10 mouse cellular contexts compared by ENCODE assay signal in genomic region chr10:84477613-84478076, GRCm38 (mm10). TPM values are rescaled to one million over a fixed set of nuclear protein-coding genes. Genes with fewer than 3 reads are reported as not detected.
DNase-seq lines count a peak whose midpoint lies in the region; ATAC-seq and TF ChIP-seq lines count a peak whose summit lies in the region.
"Had no signal": no experiment of that assay in that cellular context is flagged by ENCODE, and none has a peak within 500 bp of the region (broad histone marks: within the 10 kb centered on the region; RNA-seq: fewer than 3 reads in every experiment).

No protein-coding gene starts in this region.

- no peak overlapping the region for H3K9ac ChIP-seq in heart, adult 2 months (ENCODE audit: low read depth, low read length)
- H3K9ac ChIP-seq in hindbrain, embryonic 12.5 days, result no peak overlapping the region

- 22% methylated on average over 3 of the region's 3 CpGs for WGBS in heart, embryonic 10.5 days
- WGBS in heart, adult 2 months, result 75% methylated on average over 3 of the region's 3 CpGs
- 5% methylated on average over 3 of the region's 3 CpGs for WGBS in hindbrain, embryonic 12.5 days

- H3K79me2 ChIP-seq in heart, adult 2 months (replicated peaks; ENCODE audit: control insufficient read depth, insufficient read depth, low read length), result no peaks in the 10 kb centered on the region

- intact Hi-C loops in heart, adult 2 months (cut with DNase I), result no loop called here

- TF ChIP-seq POLR2A in heart, adult 2 months (IDR thresholded peaks at IDR 0.05; ENCODE audit: insufficient read depth, low read depth, low read length), result no peak

- H3K27me3 ChIP-seq in heart, embryonic 10.5 days (ENCODE audit: insufficient read depth, poor library complexity, severe bottlenecking), result no peaks in the 10 kb centered on the region
- H3K27me3 ChIP-seq in heart, adult 2 months (ENCODE audit: control insufficient read depth, insufficient read depth, low read length), result no peaks in the 10 kb centered on the region
- no peaks in the 10 kb centered on the region for H3K27me3 ChIP-seq in hindbrain, embryonic 12.5 days

- H3K27ac ChIP-seq in heart, embryonic 10.5 days, result peak overlapping the region; percentile 70
- no peak overlapping the region for H3K27ac ChIP-seq in heart, adult 2 months
- no peak overlapping the region for H3K27ac ChIP-seq in hindbrain, embryonic 12.5 days

- no peak for DNase-seq in heart, embryonic 10.5 days (ENCODE audit: low spot score)
- DNase-seq in heart, adult 2 months, result no peak
- DNase-seq in NIH3T3 (ENCODE audit: low read depth), result peak; percentile 31
- DNase-seq in mesoderm, embryonic 11.5 days (ENCODE audit: low read depth, low spot score), result peak; percentile 87
- no peak for DNase-seq in layer of hippocampus, adult 9-11 months
- DNase-seq in spleen, adult 18-20 months, result no peak
- DNase-seq in kidney, adult 18-20 months, result no peak
- DNase-seq: B cell, adult 2 months; cerebellum, adult 11 months had no signal

- no peak for TF ChIP-seq EP300 in heart, adult 2 months (IDR thresholded peaks at IDR 0.05; ENCODE audit: insufficient read depth, low read depth, low read length)

- ATAC-seq in hindbrain, embryonic 12.5 days (ENCODE audit: low FRiP score), result peak; percentile 65

- no peaks in the 10 kb centered on the region for H3K36me3 ChIP-seq in heart, embryonic 10.5 days
- H3K36me3 ChIP-seq in heart, adult 2 months (ENCODE audit: control insufficient read depth, insufficient read depth, low read length), result no peaks in the 10 kb centered on the region
- no peaks in the 10 kb centered on the region for H3K36me3 ChIP-seq in hindbrain, embryonic 12.5 days

- H3K9me3 ChIP-seq in heart, embryonic 10.5 days, result no peaks in the 10 kb centered on the region
- no peaks in the 10 kb centered on the region for H3K9me3 ChIP-seq in hindbrain, embryonic 12.5 days (replicated peaks)

- no peak overlapping the region for H3K4me2 ChIP-seq in hindbrain, embryonic 12.5 days (replicated peaks)

- TF ChIP-seq CTCF in heart, adult 2 months (IDR thresholded peaks at IDR 0.05), result no peak

- H3K4me3 ChIP-seq in heart, embryonic 10.5 days, result no peak overlapping the region
- no peak overlapping the region for H3K4me3 ChIP-seq in heart, adult 2 months
- no peak overlapping the region for H3K4me3 ChIP-seq in hindbrain, embryonic 12.5 days

- peaks cover 42% of the 10 kb centered on the region for H3K4me1 ChIP-seq in heart, embryonic 10.5 days
- H3K4me1 ChIP-seq in heart, adult 2 months (ENCODE audit: control insufficient read depth, insufficient read depth, low read length), result peaks cover 2% of the 10 kb centered on the region; the same call in 1 of the 2 replicates
- peaks cover 30% of the 10 kb centered on the region for H3K4me1 ChIP-seq in hindbrain, embryonic 12.5 days

RNA-seq across cellular contexts. Expression of gene Nuak1, which starts 37.2 kb away (rescaled TPM):
- polyA plus RNA-seq in heart, embryonic 10.5 days (2016; fragmentation: Nextera tagmentation; extraction: Ambion mirVana), result 1.8 and 1.9 TPM in 2 replicates
- 10 to 100 TPM; 27.0 to 29.0 TPM for total RNA-seq in heart, adult 2 months (2021)
- polyA plus RNA-seq in heart, adult 2 months (2012; rRNA removed), result 15.3 and 32.0 TPM in 2 replicates
- 4.6 and 4.9 TPM in 2 replicates for polyA plus RNA-seq in hindbrain, embryonic 12.5 days (2016; fragmentation: Nextera tagmentation; extraction: Ambion mirVana)

RNA-seq across cellular contexts. Expression of gene Ckap4, which starts 56.2 kb away (rescaled TPM):
- 83.9 and 87.7 TPM in 2 replicates for polyA plus RNA-seq in heart, embryonic 10.5 days (2016; fragmentation: Nextera tagmentation; extraction: Ambion mirVana)
- 10 to 100 TPM; 29.9 to 31.4 TPM for total RNA-seq in heart, adult 2 months (2021)
- polyA plus RNA-seq in heart, adult 2 months (2012; rRNA removed), result 17.2 and 20.9 TPM in 2 replicates
- polyA plus RNA-seq in hindbrain, embryonic 12.5 days (2016; fragmentation: Nextera tagmentation; extraction: Ambion mirVana), result 125 and 130 TPM in 2 replicates

Comparison
In these comparisons a context has a peak if more than half of its experiments do, and no peak if none do; other contexts are left out.
1. DNase-seq: peak in NIH3T3 (single experiment) and mesoderm, embryonic 11.5 days (single experiment); none in heart, embryonic 10.5 days (single experiment), heart, adult 2 months (0 of 2), layer of hippocampus, adult 9-11 months (single experiment), spleen, adult 18-20 months (0 of 2) and kidney, adult 18-20 months (single experiment).